ENCODE assay signal across 8 mouse cellular contexts in the genomic region with DNA sequence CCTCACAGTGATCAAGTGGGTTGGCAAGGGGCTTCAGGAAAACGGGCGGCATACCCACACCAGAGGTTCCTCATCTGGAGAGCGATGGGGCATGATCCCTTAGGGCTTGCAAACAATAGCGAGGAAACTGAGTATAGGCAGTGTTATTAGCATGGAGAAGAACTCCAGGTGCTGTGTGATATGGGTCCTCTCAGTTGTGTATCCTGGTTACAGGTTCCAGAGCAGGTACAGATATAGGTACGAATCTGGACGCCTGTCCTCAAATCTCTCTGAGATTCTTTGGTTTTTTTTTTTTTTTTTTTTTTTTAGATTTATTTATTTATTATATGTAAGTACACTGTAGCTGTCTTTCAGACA. TPM values are rescaled to one million over a fixed set of nuclear protein-coding genes. Genes with fewer than 3 reads are reported as not detected.
DNase-seq lines count a peak whose midpoint lies in the region; ATAC-seq and TF ChIP-seq lines count a peak whose summit lies in the region.

No protein-coding gene starts in this region.

- 0 out of 2 replicates have a peak, but pooled peaks cover 1% of the 10 kb centered on the region for H3K36me3 ChIP-seq in heart, embryonic 15.5 days
- H3K36me3 ChIP-seq in MEL (ENCODE audit: control insufficient read depth in 1 of 2, insufficient read depth in 2 of 2, low read length in 2 of 2), result peaks cover 0 to 18% of the 10 kb centered on the region in 2 experiments; a peak in 2 of 4 replicates
- no peaks in the 10 kb centered on the region for H3K36me3 ChIP-seq in hindbrain, embryonic 11.5 days (ENCODE audit: control insufficient read depth, insufficient read depth, low read length)
- peaks cover 23% of the 10 kb centered on the region for H3K36me3 ChIP-seq in megakaryocyte, embryonic 14.5 days (replicated peaks; ENCODE audit: low read length)

- TF ChIP-seq RAD21 in MEL (IDR thresholded peaks at IDR 0.05; ENCODE audit: low read depth, low read length), result no peak

- no peak for TF ChIP-seq EP300 in MEL (IDR thresholded peaks at IDR 0.05; ENCODE audit: low read depth in 1 of 2, low read length in 2 of 2)

- peak overlapping the region; percentile 74 for H3K4me2 ChIP-seq in heart, embryonic 15.5 days
- peak overlapping the region; percentile 56 for H3K4me2 ChIP-seq in hindbrain, embryonic 11.5 days (replicated peaks; ENCODE audit: low read depth, low read length)

- H3K27ac ChIP-seq in heart, embryonic 15.5 days, result 0 out of 2 replicates have a peak overlapping the region, but pooled peaks have one; percentile 29
- peak overlapping the region; percentile 68 for H3K27ac ChIP-seq in MEL (ENCODE audit: control insufficient read depth, low read depth, low read length)
- H3K27ac ChIP-seq in hindbrain, embryonic 11.5 days (ENCODE audit: low read depth, low read length), result no peak overlapping the region

- no peak for TF ChIP-seq POLR2A in MEL (IDR thresholded peaks at IDR 0.05; ENCODE audit: control insufficient read depth in 1 of 2, insufficient read depth in 1 of 2, low read depth in 1 of 2, low read length in 2 of 2, poor library complexity in 1 of 2)

- peak overlapping the region; percentile 51 for H3K4me3 ChIP-seq in heart, embryonic 15.5 days
- H3K4me3 ChIP-seq in MEL (ENCODE audit: control insufficient read depth in 1 of 2, insufficient read depth in 1 of 2, low read depth in 2 of 2, low read length in 2 of 2), result peak overlapping the region; percentile 59 to 79
- peak overlapping the region; percentile 36 for H3K4me3 ChIP-seq in hindbrain, embryonic 11.5 days (ENCODE audit: low read depth, low read length)
- peak overlapping the region; percentile 93 for H3K4me3 ChIP-seq in megakaryocyte, embryonic 14.5 days (replicated peaks)

- peaks cover 20% of the 10 kb centered on the region for H3K79me2 ChIP-seq in MEL (ENCODE audit: control insufficient read depth, insufficient read depth, low read length, poor library complexity)

- 47% methylated on average over 6 of the region's 6 CpGs for WGBS in heart, embryonic 15.5 days
- 47% methylated on average over 6 of the region's 6 CpGs for WGBS in hindbrain, embryonic 11.5 days

- no peaks in the 10 kb centered on the region for H3K27me3 ChIP-seq in heart, embryonic 15.5 days
- no peaks in the 10 kb centered on the region for H3K27me3 ChIP-seq in MEL (ENCODE audit: control insufficient read depth in 1 of 2, insufficient read depth in 2 of 2, low read length in 2 of 2)
- no peaks in the 10 kb centered on the region for H3K27me3 ChIP-seq in hindbrain, embryonic 11.5 days (ENCODE audit: control insufficient read depth, insufficient read depth, low read length)
- H3K27me3 ChIP-seq in megakaryocyte, embryonic 14.5 days (replicated peaks), result no peaks in the 10 kb centered on the region

- TF ChIP-seq CTCF in MEL (IDR thresholded peaks at IDR 0.05 in 2 of 3, conservative IDR thresholded peaks at IDR 0.05 in 1 of 3; ENCODE audit: control insufficient read depth in 1 of 3, insufficient read depth in 1 of 3, low read depth in 2 of 3, low read length in 3 of 3, poor library complexity in 1 of 3, severe bottlenecking in 1 of 3), result no peak

- intact Hi-C loops in heart, postnatal 36 days (cut with DNase I), result no loop called here

- peak overlapping the region; percentile 59 for H3K9ac ChIP-seq in heart, embryonic 15.5 days
- H3K9ac ChIP-seq in MEL (ENCODE audit: control insufficient read depth, low read depth, low read length, poor library complexity, severe bottlenecking), result peak overlapping the region; percentile 85
- peak overlapping the region; percentile 72 for H3K9ac ChIP-seq in hindbrain, embryonic 11.5 days (ENCODE audit: low read depth, low read length)

- H3K4me1 ChIP-seq in heart, embryonic 15.5 days (replicated peaks), result peaks cover 4% of the 10 kb centered on the region; the same call in 1 of the 2 replicates
- H3K4me1 ChIP-seq in MEL (ENCODE audit: control insufficient read depth in 1 of 2, insufficient read depth in 2 of 2, low read length in 2 of 2), result peaks cover 2 to 19% of the 10 kb centered on the region in 2 experiments; a peak in 3 of 4 replicates
- 0 out of 2 replicates have a peak, but pooled peaks cover 2% of the 10 kb centered on the region for H3K4me1 ChIP-seq in hindbrain, embryonic 11.5 days (replicated peaks; ENCODE audit: control insufficient read depth, insufficient read depth, low read length)
- peaks cover 45% of the 10 kb centered on the region for H3K4me1 ChIP-seq in megakaryocyte, embryonic 14.5 days

- no peak; the same call in none of the 2 replicates for ATAC-seq in heart, embryonic 15.5 days (replicated peaks; ENCODE audit: insufficient number of reproducible peaks, insufficient read depth, low FRiP score, low read depth)
- ATAC-seq in hindbrain, embryonic 11.5 days (ENCODE audit: low FRiP score), result peak; percentile 73; the same call in 1 of the 2 replicates

- H3K9me3 ChIP-seq in heart, embryonic 15.5 days (replicated peaks), result no peaks in the 10 kb centered on the region
- no peaks in the 10 kb centered on the region for H3K9me3 ChIP-seq in MEL (replicated peaks; ENCODE audit: insufficient read depth, low read length)
- H3K9me3 ChIP-seq in hindbrain, embryonic 11.5 days (ENCODE audit: control insufficient read depth, low read length), result no peaks in the 10 kb centered on the region
- H3K9me3 ChIP-seq in megakaryocyte, embryonic 14.5 days, result no peaks in the 10 kb centered on the region

- no peak for DNase-seq in heart, postnatal 36 days
- DNase-seq in MEL (ENCODE audit: low read depth, low spot score), result no peak
- DNase-seq in hindbrain, embryonic 11.5 days (ENCODE audit: low spot score), result no peak
- no peak for DNase-seq in gastrocnemius, postnatal 25 days
- DNase-seq in kidney, postnatal 10 days, result no peak
- no peak for DNase-seq in retina, postnatal 1 day

TF ChIP-seq in MEL, 35 proteins besides CTCF, POLR2A, EP300 and RAD21 (continues in another document):
- TF ChIP-seq CHD1 (IDR thresholded peaks at IDR 0.05; ENCODE audit: low read depth, low read length) (no peak), RCOR1 (IDR thresholded peaks at IDR 0.05; ENCODE audit: low read depth, low read length) (no peak), TBP (IDR thresholded peaks at IDR 0.05; ENCODE audit: low read depth, low read length) (no peak), MAX (IDR thresholded peaks at IDR 0.05; ENCODE audit: low read length) (no peak), KAT2A (conservative IDR thresholded peaks at IDR 0.05; ENCODE audit: low read depth, low read length) (no peak), BHLHE40 (IDR thresholded peaks at IDR 0.05; ENCODE audit: borderline replicate concordance, low read depth, low read length) (no peak)

RNA-seq across cellular contexts. Expression of gene 1700030K09Rik, which starts 0.3 kb away (rescaled TPM):
- 8.6 and 11.0 TPM in 2 replicates for polyA plus RNA-seq in heart, embryonic 15.5 days (2015; fragmentation: Nextera tagmentation; extraction: Ambion mirVana)
- total RNA-seq in heart, postnatal 36 days (2021), result 1 to 10 TPM; 4.6 to 5.8 TPM
- 8.4 and 9.2 TPM in 2 replicates for total RNA-seq in MEL (2012; rRNA removed)
- polyA plus RNA-seq in MEL (2012; ENCODE audit: insufficient read depth in 1 of 2, insufficient read length in 2 of 2, low read depth in 1 of 2, low replicate concordance in 2 of 2, missing spikeins in 1 of 2), result 10 to 100 TPM in 1 of 2 experiments, not detected in 1; 10.3 TPM
- polyA plus RNA-seq in hindbrain, embryonic 11.5 days (2014; fragmentation: Nextera tagmentation; extraction: Ambion mirVana), result 11.4 and 13.4 TPM in 2 replicates
- 0.77 and 1.3 TPM in 2 replicates for polyA plus RNA-seq in megakaryocyte, embryonic 14.5 days (2012; ENCODE audit: insufficient read depth, low replicate concordance)
- total RNA-seq in gastrocnemius, postnatal 25 days (2021), result 1 to 10 TPM; 2.9 to 3.2 TPM

RNA-seq across cellular contexts. Expression of gene Calr3, which starts 0.3 kb away (rescaled TPM):
- 1.1 and 1.2 TPM in 2 replicates for polyA plus RNA-seq in heart, embryonic 15.5 days (2015; fragmentation: Nextera tagmentation; extraction: Ambion mirVana)
- total RNA-seq in heart, postnatal 36 days (2021), result 10 to 100 TPM; 17.1 to 22.0 TPM
- 3.9 and 4.0 TPM in 2 replicates for total RNA-seq in MEL (2012; rRNA removed)
- polyA plus RNA-seq in MEL (2012; ENCODE audit: insufficient read depth in 1 of 2, insufficient read length in 2 of 2, low read depth in 1 of 2, low replicate concordance in 2 of 2, missing spikeins in 1 of 2), result 1 to 10 TPM in 1 of 2 experiments, not detected in 1; 2.7 TPM
- 0.74 and 1.3 TPM in 2 replicates for polyA plus RNA-seq in hindbrain, embryonic 11.5 days (2014; fragmentation: Nextera tagmentation; extraction: Ambion mirVana)
- not detected in 2 replicates for polyA plus RNA-seq in megakaryocyte, embryonic 14.5 days (2012; ENCODE audit: insufficient read depth, low replicate concordance)
- 1 to 10 TPM; 2.1 to 2.5 TPM for total RNA-seq in gastrocnemius, postnatal 25 days (2021)

RNA-seq across cellular contexts. Expression of gene Eps15l1, which starts 22.7 kb away (rescaled TPM):
- polyA plus RNA-seq in heart, embryonic 15.5 days (2015; fragmentation: Nextera tagmentation; extraction: Ambion mirVana), result 30.5 and 42.0 TPM in 2 replicates
- total RNA-seq in heart, postnatal 36 days (2021), result 10 to 100 TPM; 41.5 to 43.0 TPM
- 18.6 and 19.1 TPM in 2 replicates for total RNA-seq in MEL (2012; rRNA removed)
- polyA plus RNA-seq in MEL (2012; ENCODE audit: insufficient read depth in 1 of 2, insufficient read length in 2 of 2, low read depth in 1 of 2, low replicate concordance in 2 of 2, missing spikeins in 1 of 2), result 10 to 100 TPM in 1 of 2 experiments, not detected in 1; 40.8 TPM
- 73.4 and 75.9 TPM in 2 replicates for polyA plus RNA-seq in hindbrain, embryonic 11.5 days (2014; fragmentation: Nextera tagmentation; extraction: Ambion mirVana)
- 5.9 and 8.1 TPM in 2 replicates for polyA plus RNA-seq in megakaryocyte, embryonic 14.5 days (2012; ENCODE audit: insufficient read depth, low replicate concordance)
- 10 to 100 TPM; 22.7 to 23.9 TPM for total RNA-seq in gastrocnemius, postnatal 25 days (2021)

RNA-seq across cellular contexts. Expression of gene Cherp, which starts 31.1 kb away (rescaled TPM):
- polyA plus RNA-seq in heart, embryonic 15.5 days (2015; fragmentation: Nextera tagmentation; extraction: Ambion mirVana), result 36.1 and 44.9 TPM in 2 replicates
- 10 to 100 TPM; 36.4 to 45.2 TPM for total RNA-seq in heart, postnatal 36 days (2021)
- 21.1 and 24.6 TPM in 2 replicates for total RNA-seq in MEL (2012; rRNA removed)
- polyA plus RNA-seq in MEL (2012; ENCODE audit: insufficient read depth in 1 of 2, insufficient read length in 2 of 2, low read depth in 1 of 2, low replicate concordance in 2 of 2, missing spikeins in 1 of 2), result 100 to 1,000 TPM in 1 of 2 experiments, 10 to 100 TPM in 1; 78.0 to 106 TPM
- 49.8 and 53.0 TPM in 2 replicates for polyA plus RNA-seq in hindbrain, embryonic 11.5 days (2014; fragmentation: Nextera tagmentation; extraction: Ambion mirVana)
- polyA plus RNA-seq in megakaryocyte, embryonic 14.5 days (2012; ENCODE audit: insufficient read depth, low replicate concordance), result 85.3 and 112 TPM in 2 replicates
- 10 to 100 TPM; 21.1 to 26.0 TPM for total RNA-seq in gastrocnemius, postnatal 25 days (2021)

RNA-seq across cellular contexts. Expression of gene Slc35e1, which starts 48.4 kb away (rescaled TPM):
- polyA plus RNA-seq in heart, embryonic 15.5 days (2015; fragmentation: Nextera tagmentation; extraction: Ambion mirVana), result 12.7 and 18.6 TPM in 2 replicates
- total RNA-seq in heart, postnatal 36 days (2021), result 10 to 100 TPM; 68.5 to 72.2 TPM
- 24.4 and 31.7 TPM in 2 replicates for total RNA-seq in MEL (2012; rRNA removed)
- 10 to 100 TPM in 1 of 2 experiments, not detected in 1; 30.4 TPM for polyA plus RNA-seq in MEL (2012; ENCODE audit: insufficient read depth in 1 of 2, insufficient read length in 2 of 2, low read depth in 1 of 2, low replicate concordance in 2 of 2, missing spikeins in 1 of 2)
- polyA plus RNA-seq in hindbrain, embryonic 11.5 days (2014; fragmentation: Nextera tagmentation; extraction: Ambion mirVana), result 10.7 and 13.0 TPM in 2 replicates
- 2.1 and 2.4 TPM in 2 replicates for polyA plus RNA-seq in megakaryocyte, embryonic 14.5 days (2012; ENCODE audit: insufficient read depth, low replicate concordance)
- 10 to 100 TPM; 36.6 to 43.0 TPM for total RNA-seq in gastrocnemius, postnatal 25 days (2021)

Comparison
In these comparisons a context has a peak if more than half of its experiments do, and no peak if none do; other contexts are left out.
1. H3K4me3 ChIP-seq: peak in every context shown above with its lines; median percentile 93 in megakaryocyte, embryonic 14.5 days; 69 in MEL; 51 in heart, embryonic 15.5 days; 36 in hindbrain, embryonic 11.5 days.